Comparison of ENCODE assay signal across 8 mouse cellular contexts in the genomic region with DNA sequence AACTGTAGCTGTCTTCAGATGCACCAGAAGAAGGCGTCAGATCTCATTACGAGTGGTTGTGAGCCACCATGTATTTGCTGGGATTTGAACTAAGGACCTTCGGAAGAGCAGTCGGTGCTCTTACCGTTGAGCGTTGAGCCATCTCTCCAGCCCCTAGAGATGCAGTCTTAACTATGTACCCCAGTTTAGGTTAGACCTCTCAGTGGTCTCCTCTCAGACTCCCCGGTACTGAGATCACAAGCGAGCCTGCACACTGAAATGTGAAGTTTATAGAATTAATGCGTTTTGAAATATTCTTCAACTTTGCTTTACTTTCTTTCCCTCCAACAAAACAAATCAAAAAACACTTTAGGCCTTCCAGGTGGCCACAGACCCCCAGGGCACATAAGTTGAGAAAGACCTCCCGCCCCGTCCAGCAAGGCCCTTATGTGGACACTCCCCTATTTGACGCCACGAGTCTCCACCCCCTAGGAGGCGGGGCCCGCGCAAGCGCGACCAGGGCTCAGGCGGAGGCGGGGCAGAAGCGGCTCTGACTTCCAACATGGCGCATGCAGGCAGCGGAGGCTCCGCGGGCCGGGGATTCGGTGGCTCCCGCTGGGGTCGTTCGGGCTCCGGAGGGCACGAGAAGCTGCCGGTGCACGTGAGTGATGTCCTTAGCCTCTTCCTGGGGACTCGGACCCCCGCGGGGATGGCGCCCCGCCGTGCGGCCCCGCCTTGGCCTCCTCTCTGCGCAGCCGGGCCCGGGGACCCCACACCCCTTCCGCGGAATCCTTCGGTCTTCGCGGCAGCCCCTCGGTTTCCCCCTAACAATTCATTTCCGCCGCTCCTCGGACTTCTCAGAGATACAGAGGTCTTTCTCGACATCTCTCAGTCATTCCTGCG. TPM values are rescaled to one million over a fixed set of nuclear protein-coding genes. Genes with fewer than 3 reads are reported as not detected.
DNase-seq lines count a peak whose midpoint lies in the region; ATAC-seq lines count a peak whose summit lies in the region.

A gene (plus strand): TSS at position 517 of the 882 bp plus-strand sequence.

- peak within 1 kb of the TSS; percentile 95 for H3K9ac ChIP-seq in hindbrain, embryonic 14.5 days

- H3K27ac ChIP-seq in hindbrain, embryonic 14.5 days = no peak within 1 kb of the TSS

- H3K36me3 ChIP-seq in hindbrain, embryonic 14.5 days (replicated peaks; ENCODE audit: control insufficient read depth, insufficient read depth) = peaks cover 36% of the 10 kb centered on the region

- peak; percentile 99 for ATAC-seq in hindbrain, embryonic 14.5 days (ENCODE audit: low FRiP score)

- WGBS in hindbrain, embryonic 14.5 days = 14% methylated on average over 52 of the region's 56 CpGs

- H3K27me3 ChIP-seq in hindbrain, embryonic 14.5 days (ENCODE audit: control insufficient read depth, insufficient read depth, low read length) = no peaks in the 10 kb centered on the region

- H3K4me2 ChIP-seq in hindbrain, embryonic 14.5 days (replicated peaks) = peak within 1 kb of the TSS; percentile 93

- no peaks in the 10 kb centered on the region for H3K9me3 ChIP-seq in hindbrain, embryonic 14.5 days (ENCODE audit: control insufficient read depth, low read length)

- H3K4me3 ChIP-seq in hindbrain, embryonic 14.5 days (replicated peaks; ENCODE audit: low read length) = peak within 1 kb of the TSS; percentile 91

- DNase-seq in R1 (ENCODE audit: low read depth, low spot score) = peak; percentile 89
- peak; percentile 94 to 96 for DNase-seq in cerebellum, postnatal 25 days
- DNase-seq in frontal cortex, postnatal 25 days (ENCODE audit: low spot score in 2 of 2) = peak; percentile 82 to 87
- DNase-seq in hindbrain, embryonic 14.5 days (ENCODE audit: low spot score) = peak; percentile 91
- DNase-seq in layer of hippocampus, postnatal 36 days = peak; percentile 93 to 94
- peak; percentile 97 for DNase-seq in lung, postnatal 36 days
- peak; percentile 93 for DNase-seq in retina, postnatal 1 day
- peak; percentile 91 to 98 for DNase-seq in urinary bladder, adult 18-20 months (ENCODE audit: low spot score in 2 of 2)

- H3K4me1 ChIP-seq in hindbrain, embryonic 14.5 days (replicated peaks; ENCODE audit: control insufficient read depth, insufficient read depth, low read length) = peaks cover 12% of the 10 kb centered on the region

RNA-seq across cellular contexts. Expression of the gene that starts here (rescaled TPM):
- polyA plus RNA-seq in hindbrain, embryonic 14.5 days (2014; fragmentation: Nextera tagmentation; extraction: Ambion mirVana) = 179 and 185 TPM in 2 replicates
- 100 to 1,000 TPM; 170 to 183 TPM for total RNA-seq in layer of hippocampus, postnatal 36 days (2021)
